Mouse (Mus musculus) spleen, adult 2 months (tissue): Measurements from ENCODE around the gene Prmt7.

Experiments
- CTCF ChIP-seq: fragments of 200-500 bp; IDR thresholded peaks from 2 replicates; pipeline ENCODE4 v1.5.1; 2011; ENCODE audit warnings: mild to moderate bottlenecking, inconsistent platforms; ENCODE audit not compliant: insufficient read depth, insufficient read length, insufficient replicate concordance; ENCODE audit errors: extremely low read depth
- POLR2A ChIP-seq: fragments of 200-500 bp; IDR thresholded peaks from 2 replicates; pipeline ENCODE4 v1.6.1; 2011; ENCODE audit warnings: low read depth, low read length, inconsistent platforms

- TF ChIP-seq CTCF: no peak
- no peak for TF ChIP-seq POLR2A
Observed at GRCm38 (mm10) chr8:106173566-106173965, 37.2 kb upstream of the Prmt7 start.
